Mouse (Mus musculus): ENCODE measurements around the gene Mgat5b.

Gene Mgat5b

DNA sequence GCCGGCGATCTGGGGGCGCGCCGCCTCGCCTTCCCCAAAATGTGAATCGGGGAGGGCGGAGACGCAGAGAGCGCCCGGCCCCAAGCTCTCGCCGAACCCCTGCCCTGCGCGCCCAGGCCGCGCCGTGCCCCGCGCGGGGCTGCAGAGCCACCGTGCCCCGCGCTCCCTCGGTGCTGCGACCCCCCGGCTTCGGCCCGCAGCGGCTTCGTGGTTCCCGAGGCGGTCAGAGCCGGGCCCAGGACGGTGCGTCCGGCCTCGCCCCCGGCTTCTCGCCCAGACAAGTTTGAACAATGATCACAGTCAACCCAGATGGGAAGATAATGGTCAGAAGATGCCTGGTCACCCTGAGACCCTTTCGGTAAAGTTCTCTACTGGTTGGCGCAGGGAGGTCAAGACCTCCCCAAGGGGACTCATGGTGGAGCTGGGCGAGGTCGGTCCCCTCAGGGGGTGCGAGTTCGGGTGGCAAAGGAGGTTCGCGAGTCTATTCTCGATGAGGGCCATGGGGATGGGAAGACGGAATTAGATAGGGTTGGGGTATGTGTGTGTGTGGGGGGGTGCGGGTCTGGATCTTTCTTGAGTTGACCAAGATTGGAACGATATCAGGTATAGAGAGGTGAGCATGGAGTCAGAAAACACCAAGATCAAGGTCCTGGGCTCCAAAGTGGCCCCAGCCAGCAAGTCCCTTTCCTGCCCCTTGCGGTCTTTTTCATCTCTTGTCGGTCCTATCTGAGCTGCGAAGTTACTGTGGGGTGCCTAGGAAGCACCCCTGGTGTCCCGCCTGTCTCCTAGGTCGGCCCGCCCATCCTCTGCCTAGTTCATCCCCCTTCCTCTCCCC, 740 bp downstream of the Mgat5b start:
- no peak for DNase-seq

DNA sequence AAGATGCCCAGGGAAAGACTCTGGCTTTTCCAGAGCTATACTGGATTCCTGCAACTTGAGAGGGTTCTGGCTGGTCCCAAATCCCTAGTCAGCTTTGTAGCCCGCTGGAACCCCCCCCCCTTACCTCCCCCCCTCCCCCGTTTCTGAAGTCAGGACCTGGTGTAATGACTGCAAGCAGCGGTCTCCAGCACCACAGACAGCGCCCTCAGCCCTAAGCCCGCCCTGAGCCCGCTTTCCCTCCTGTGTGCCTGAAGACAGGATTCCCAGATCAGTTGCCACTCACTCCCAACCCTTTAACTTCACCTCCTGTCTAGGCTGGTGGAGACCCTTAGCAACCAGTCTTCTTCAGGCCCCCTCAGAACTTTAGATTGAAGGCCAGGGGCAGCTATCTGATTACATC, 2.1 kb downstream of the Mgat5b start:
- DNase-seq = no peak

DNA sequence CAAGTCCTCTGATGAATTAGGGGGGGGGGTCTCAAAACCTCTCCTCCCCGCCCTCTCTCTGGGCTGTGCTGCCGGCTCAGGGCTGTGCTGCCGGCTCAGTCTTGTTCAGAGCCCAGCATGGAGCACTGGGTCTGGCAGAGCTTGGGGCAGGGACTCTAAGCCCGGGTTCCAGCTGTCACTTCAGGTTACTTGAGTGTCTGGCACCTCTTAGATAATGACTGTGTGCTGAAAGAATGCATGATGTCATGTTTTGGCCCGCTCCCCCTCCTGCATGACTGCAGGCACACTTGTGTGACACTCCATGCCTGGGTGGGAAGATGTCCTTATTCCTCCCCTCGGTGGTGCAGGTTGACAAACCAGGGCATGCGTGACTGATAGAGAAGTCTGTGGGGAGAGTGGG, 3.4 kb downstream of the Mgat5b start:
- no peak for DNase-seq

DNA sequence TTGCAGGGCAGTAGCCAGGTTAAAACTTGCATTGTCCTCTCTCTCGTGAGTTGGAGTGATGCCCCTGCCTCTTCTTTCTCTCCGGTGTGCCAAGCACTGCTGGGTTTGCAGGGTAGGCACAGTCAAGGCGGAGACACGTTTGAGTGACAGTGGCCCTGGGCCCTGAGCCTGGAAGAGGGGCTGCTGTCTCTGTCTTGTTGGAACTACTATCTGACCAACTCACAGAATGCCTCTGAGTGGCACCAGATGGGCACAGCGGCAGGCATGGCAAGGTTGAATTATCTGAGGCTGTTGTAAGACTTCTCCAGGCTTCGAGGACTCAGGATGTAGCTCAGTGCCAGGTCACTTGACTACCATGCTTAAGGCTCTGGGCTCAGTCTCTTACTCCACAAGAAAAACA, 9.4 kb downstream of the Mgat5b start:
- no peak for DNase-seq

DNA sequence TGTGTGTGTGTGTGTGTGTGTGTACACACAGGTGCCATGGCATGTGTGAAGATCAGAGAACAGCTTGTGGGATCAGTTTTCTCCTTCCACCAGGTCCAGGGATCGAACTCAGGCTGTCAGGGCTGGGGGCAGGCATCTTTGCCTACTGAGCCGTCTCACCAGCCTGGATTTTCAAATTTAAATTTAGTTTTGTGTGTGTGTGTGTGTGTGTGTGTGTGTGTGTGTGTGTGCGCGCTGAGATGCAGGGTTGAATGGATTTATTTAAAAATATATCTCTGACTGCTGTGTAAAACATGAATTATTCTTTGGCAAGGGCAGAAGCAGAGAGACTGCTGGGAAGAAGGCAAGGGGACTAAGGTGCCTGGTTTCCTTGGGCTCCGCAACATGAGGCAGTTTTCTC, 16.2 kb downstream of the Mgat5b start:
- DNase-seq = no peak

DNA sequence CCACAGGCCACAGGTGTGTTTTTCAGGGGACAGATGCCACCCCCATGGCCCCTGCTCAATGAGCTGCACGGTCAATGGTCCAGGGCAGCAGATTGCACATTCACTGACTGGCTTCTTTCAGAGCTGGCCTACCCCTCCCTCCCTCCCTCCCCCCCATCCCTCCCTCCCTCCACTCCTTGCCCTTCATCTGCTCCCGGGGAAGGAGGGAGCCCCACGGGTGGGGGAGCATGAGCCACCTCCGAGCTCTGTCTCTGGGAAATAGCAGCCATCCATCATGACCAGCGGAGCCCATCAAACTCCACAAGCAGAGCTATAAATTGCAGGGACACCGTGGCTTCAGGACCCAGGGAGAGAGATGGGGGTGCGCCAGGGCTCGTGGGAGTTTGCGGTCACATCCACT, 16.7 kb downstream of the Mgat5b start:
- no peak for DNase-seq

DNA sequence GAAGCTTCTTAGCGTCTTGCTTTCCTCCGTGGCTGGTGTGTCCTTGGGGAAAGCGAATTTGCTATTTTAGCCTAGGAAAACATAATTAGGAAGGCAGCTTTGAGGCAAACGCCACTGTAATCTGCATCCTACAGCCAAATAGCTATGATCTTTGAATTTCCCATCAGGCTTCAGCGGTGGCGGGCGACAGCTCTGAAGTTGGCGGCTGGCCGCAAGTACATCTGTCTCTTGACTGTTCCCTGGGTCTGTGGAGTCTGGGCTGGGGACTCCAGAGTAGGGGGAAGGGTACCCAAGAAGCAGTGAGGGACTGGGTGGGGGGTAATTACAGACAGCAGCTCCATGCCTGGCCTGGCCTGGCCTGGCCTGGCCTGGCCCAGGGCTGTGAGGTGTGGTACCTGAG, 17.3 kb downstream of the Mgat5b start:
- no peak for DNase-seq

DNA sequence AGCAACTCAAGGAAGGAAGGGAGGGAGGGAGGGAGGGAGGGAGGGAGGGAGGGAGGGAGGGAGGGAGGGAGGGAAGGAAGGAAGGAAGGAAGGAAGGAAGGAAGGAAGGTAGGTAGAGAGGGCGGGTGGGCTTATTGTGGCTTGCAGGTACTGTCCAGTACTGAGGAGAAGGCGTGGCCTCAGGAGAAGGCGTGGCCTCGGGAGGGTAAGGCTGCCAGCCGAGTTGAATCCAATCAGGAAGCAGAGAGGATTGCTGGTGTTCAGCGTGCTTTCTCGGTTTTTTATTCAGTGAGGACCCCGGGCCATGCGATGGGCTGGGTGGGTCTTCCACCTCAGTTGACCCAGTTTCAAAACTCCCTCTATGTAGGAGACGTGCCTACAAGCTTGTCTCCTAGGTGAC, 18.5 kb downstream of the Mgat5b start:
- no peak for DNase-seq

DNA sequence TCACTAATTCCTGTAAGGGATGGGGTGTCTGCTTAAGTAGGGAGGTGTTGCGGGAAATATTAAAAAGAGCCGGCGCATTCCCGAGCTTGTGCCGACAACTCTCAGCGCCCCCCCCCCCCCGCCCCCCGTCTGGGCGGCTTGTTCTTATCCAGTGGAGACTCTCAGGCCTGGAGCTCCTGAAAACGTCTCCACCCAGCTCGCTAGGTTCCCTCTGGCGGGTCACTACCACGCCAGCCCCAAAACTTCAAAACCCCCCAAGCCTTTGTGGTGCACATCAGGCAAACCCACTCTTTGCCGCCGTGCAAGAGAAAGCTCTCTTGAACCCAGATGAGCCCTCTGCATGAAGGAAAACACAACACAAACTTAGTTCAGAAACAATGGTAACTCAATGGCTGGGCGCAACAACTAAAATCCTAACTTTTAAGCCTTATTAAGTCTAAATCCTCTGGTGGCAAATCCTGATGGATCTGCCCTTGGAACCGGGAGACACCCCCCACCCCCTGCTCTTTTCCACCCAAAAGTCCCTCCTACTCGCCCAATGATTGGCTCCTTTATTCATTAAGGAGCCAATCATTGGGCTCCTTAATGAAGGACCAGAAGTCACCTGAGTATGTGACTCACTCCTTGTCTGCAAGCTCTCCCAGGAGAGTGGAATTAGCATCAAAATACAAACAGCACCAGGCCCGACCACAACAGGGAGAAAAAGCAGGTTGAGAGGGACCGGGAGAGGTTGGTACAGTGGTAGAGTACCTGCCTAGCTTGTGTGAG, 21.6 kb downstream of the Mgat5b start:
- no peak for DNase-seq

DNA sequence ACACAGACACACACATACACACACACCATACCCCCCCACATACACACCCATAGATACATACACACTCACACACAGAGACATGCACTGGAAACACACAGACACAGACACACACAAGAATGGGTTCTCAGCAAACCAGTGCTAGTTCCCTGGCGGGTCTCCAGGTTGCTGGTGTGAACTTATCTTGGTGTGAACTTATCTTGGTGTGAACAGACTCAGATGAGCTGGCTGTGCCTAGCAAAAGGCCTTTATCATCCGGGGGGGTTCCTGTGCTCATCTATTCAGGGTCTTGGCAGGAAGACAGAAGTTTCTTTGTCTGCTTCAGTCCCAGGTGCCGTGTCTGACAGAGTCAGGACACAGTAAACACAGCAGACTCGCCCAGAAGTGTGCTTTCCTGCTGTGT, 25.7 kb downstream of the Mgat5b start:
- DNase-seq = no peak

DNA sequence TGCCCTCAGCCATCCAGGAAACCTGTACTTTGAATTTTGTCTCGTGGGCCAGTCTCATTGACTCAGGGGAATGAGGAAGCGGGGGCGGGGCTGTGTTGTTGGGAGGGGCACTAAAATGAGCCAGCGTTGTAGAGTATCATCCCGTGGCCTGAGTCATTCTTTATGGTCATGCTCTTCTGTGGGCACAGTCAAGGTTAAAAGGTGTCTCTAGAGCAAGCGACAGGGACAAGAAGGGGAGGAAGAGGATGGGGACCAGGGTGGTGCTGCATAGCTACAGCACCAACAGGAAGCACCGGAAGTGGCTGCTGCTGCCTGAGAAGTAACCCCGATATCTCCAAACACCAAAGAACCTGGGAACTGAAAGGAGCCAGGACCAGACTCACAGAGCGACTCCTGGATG, 31.2 kb downstream of the Mgat5b start:
- DNase-seq = no peak

DNA sequence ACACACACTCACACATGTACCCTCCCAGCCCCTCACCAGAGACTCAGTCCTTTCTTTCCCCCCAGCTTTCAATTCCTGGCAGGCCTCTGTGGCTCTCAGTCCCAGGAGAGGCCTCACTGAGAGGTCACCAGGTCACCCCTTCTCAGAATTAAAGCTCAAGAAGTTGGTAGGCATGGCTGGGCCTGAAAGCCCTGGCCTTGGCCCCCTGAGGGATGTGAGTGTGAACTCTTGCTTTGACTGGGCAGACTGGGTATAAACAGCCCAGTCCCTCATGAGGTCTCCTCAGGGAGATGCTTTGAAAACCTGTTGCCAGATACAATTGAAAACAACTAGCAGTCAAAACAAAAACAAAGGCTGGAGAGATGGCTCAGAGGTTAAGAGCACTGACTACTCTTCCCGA, 32.8 kb downstream of the Mgat5b start:
- no peak for DNase-seq

DNA sequence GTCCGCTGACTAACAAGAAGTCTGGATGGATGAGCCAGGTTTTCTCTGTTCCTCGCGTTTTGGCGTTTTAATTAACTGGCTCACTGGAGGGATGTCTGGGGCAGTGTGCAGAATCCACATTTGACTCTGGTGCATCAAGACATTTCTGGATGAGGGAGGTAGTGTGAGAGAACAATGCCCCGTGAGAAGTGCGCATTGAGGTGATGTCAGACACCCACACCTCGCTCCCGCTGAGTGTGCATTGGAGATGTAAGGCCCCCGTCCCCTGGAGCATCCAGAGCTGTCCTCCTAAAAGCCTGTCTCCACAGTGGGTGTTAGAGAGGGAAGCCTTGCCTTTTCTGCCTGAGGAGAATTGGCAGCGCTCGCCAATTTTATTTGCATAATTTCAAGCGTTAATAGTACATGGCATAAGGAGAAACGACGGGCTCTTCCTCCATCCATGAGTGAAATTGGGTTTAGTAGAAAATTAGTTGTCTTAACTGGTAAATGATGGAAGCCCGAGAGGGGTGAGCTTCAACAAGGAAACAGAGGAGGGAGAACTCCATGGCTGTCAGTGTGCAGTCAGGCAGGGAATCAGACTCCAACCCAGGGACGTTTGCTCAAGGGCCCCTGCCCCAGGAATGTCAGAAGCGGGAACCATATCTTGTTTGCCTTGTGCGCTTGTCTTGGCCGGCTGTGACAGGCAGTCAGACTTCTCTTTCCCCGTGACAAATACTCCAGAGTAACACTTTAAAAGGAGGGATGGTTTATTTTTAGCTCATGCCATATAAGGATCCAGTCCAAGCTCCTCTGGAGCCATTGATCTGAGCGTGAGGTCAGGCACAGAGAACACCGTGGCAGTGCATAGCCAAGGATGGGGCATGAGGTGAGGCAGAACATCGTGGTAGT, 35.8 kb downstream of the Mgat5b start:
- DNase-seq = no peak

DNA sequence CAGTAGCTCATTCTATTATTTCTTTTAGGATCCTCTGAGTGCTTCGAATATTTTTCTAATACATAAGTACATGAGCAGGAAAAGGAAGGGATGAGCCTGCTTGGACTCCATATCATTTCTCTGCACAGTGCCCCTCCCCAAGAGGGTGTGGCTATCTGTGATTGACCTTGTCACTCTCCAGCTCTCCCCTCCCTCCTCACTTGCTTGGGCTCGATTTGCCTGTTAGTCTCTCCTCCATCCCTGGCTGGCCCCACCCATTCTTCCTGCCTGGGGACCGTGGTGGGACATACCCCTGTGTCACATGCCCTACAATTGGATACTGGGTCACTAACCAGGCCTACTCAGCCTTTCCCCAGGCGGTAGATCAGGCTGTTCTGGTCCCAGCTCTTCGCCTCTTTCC, 39.9 kb downstream of the Mgat5b start:
- no peak for DNase-seq

DNA sequence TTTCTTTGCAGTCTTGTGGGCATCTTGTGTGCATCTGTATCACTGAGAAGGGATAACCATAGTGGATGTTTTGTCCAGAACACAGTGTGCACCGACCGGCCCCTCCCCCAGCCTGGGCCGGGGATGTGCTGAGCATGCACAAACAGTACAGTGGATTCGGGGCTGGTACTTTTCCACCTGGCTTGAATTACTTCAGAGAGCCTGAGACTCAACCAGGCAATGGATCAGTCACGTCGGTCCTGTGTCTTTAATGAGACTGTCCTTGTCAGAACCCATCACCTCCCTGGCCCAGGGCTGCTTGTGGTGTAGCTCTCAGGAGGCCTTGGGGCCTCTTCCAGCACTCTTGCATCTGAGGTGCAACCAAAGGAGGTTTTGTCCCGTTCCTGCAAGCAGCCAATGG, 46.4 kb downstream of the Mgat5b start:
- no peak for DNase-seq

DNA sequence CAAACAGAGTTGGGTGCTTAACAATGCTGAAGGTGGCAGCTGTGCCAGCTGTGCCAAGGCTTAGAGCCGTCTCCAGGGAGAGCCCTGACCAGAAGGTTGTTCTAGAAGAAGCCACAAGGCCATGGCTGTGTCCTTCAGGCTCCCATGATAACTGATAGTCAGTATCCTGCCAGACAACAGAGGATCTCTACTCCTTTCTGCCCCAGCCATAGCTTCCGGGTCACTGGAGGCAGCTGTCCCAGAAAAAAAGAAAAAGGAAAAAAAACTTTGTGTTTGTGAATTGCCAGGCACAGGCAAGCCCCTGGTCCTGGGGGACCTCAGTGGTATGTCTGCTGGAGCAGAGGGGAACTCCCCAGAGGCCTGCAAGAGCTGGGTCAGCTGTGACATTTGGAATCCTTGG, 47.3 kb downstream of the Mgat5b start:
- no peak for DNase-seq

DNA sequence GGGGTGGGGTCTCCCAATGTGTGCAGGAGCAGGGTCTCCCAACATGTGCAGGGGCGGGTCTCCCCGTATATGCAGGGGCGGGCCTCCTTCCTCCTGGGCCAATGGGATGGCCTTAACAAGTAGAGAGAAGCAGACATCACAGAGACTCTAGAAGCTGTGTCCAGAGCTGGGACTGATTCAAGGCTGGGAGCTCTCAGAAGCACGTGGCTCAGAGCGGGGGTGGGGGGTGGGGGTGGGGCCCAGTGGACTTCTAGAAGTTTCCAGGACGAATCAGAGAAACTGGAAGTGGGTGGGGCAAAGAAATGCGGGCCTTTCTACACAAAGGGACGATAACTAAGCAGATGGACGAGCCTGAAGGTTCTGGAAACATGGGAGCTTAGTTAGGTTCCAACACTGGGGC, 49.9 kb downstream of the Mgat5b start:
- no peak for DNase-seq

DNA sequence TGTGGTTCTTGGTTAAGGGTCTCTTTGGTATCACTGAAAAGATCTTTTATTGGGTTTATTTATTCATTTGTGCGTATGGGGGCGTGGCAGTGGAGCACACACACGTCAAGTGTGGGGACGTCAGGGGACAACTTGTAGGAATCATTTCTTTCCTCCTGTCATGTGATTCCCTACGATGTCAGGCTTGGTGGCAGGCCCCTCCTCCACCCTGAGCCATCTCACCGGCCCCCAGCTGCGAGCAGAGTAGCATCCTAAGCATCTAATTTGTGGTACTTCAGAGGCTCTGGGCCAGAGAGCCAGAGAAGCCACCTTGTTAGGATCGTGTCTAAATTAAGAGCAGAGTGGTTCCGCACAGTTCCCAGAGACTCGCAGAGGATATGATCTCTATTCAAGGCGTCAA, 50.8 kb downstream of the Mgat5b start:
- no peak for DNase-seq

DNA sequence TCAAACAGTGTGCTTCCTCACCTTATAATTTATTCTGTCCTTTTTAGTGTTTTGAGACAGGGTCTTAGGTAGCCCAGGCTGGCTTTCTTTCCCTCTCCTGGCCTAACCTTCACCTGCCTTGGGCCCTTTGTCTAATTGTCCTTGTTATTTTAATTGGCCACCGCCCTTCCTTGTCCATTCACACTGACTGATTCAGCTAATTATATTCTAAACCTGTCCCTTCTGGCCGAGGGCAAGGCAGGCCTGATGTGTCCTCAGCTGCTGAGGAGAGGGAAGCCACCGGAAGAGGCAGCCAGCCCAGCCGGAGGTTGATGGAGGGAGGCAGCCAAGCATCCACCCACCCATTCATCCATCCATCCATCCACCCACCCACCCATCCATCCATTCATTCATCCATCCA, 52.2 kb downstream of the Mgat5b start:
- no peak for DNase-seq

DNA sequence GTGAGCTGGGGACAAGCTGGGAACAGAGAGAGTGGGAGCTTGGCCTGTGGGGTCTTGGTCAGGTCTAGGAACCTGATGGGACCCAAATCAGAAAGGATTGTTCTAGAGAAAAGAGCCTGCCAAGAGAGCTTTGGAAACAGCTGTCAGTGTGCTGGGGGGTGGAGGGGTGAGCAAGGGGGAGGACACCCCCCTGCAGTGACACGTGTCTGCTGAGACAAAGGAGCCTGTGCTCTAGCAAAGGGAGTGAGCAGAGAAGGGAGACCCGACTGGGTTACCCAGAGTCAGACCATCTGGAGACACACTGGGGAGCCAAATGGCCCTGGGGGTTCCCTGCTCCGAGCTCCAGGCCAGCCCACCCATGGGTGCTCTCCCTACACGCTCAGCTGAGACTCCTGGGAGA, 54.2 kb downstream of the Mgat5b start:
- DNase-seq = no peak

DNA sequence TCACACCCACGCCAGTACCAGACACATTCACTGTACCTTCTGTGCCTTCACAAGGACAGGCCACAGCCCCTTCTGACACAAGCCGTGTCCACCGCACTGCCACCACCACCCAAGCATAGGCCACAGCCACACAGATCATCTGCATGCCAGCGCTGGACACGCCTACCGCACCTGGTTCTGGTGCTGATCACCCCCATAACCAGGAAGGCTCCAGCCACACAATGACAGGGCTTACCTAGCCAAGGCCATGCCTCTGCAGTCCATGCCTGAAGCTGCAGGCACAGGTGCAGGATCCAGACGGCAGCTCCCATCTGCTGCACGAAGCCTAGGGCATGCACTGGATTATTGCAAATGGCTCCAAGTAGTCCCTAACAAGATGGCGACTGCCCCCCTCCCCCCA, 54.8 kb downstream of the Mgat5b start:
- no peak for DNase-seq

DNA sequence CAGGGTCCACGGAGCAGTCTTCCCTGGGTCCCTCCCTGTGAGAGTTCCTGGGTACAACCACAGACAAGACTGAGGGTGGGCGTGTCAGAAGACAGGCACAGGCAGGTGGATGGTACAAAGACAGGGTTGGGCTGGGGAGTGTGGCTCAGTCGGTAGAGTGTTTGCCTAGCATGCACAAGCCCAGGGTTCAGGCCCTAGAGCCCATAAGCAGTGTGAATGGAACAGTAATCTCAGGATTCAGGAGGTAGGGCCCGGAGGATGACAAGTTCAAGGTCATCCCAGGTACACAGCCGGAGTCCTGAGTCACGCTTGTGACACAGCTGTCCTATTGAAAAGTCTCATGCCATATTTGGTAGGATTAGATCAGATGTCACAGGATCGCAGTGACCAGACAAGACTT, 55.7 kb downstream of the Mgat5b start:
- DNase-seq = no peak

DNA sequence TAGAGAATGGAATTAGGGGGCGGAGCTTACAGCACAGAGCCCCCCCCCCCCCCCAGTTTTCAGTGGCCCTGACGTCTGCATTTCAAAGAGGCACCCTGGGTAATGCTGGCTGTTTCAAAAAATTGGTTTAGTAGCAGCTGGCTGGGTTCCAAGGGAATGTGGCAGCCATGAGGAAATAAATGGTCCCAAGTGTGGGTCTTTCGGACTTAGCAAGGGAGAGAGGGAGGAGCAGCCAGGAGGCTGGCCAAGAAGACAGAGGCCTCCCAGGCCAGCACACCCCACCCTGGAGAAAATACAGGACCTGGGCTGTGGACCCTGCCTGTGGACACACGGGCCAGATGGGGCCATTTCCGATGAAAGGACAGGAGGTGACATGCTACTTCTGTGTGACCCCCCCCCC, 61.6 kb downstream of the Mgat5b start:
- no peak for DNase-seq

DNA sequence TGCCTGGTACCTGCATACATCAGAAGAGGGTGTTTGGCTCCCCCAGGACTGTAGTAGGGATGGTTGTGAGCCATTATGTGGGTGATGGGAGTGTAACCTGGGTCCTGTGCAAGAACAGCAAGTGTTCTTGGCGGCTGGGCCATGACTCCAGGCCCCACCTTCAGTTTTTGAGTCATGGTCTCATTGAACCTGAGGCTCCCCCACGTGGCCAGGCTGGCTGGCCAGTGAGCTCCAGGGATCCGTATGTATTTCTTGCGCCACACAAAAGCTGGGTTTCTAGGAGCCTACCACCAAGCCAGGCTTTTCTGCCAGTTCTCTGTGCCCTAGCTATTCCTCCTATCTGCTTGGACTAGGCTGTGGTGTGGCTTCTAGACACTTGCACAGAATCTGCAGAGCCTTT, 63.9 kb downstream of the Mgat5b start:
- no peak for DNase-seq
